Mouse (Mus musculus) bone marrow, adult 2 months (tissue): ENCODE data around the gene Tmem44. TPM values are rescaled to one million over a fixed set of nuclear protein-coding genes. Genes with fewer than 3 reads are reported as not detected.

Source experiments
- H3K27ac ChIP-seq: fragments of 200-500 bp; 2 replicates; pipeline ENCODE4 v1.5.1; 2012; ENCODE audit warnings: low read depth, mild to moderate bottlenecking, control low read depth, inconsistent platforms, low read length; ENCODE audit not compliant: control insufficient read depth, poor library complexity, insufficient read depth
- H3K4me1 ChIP-seq: fragments of 200-500 bp; 2 replicates; pipeline ENCODE4 v1.6.1; 2011; ENCODE audit warnings: low read length; ENCODE audit not compliant: control insufficient read depth, insufficient read depth
- H3K4me3 ChIP-seq: fragments of 200-500 bp; replicated peaks from 2 replicates; pipeline ENCODE3; 2011; ENCODE audit warnings: mild to moderate bottlenecking, low read depth, low read length, control low read depth; ENCODE audit not compliant: control insufficient read depth
- CTCF ChIP-seq: fragments of 200-500 bp; IDR thresholded peaks from 2 replicates; pipeline ENCODE4 v1.5.1; 2011; ENCODE audit warnings: low read length, control low read depth; ENCODE audit not compliant: control insufficient read depth, insufficient read depth
- POLR2A ChIP-seq: fragments of 200-500 bp; IDR thresholded peaks from 2 replicates; pipeline ENCODE4 v1.6.1; 2011; ENCODE audit warnings: low read depth, mild to moderate bottlenecking, control low read depth, low read length, borderline replicate concordance; ENCODE audit not compliant: control insufficient read depth
- WGBS: fragments of 180-500 bp; shearing (Covaris S2); methylation state at CpG from one replicate; pipeline ENCODE4 v1.1.7; 2018; 5-methylcytosine and 5-hydroxymethylcytosine counted together
- polyA plus RNA-seq: library from polyadenylated mRNA; stranded (reverse); fragments of >200 nt; gene quantifications from 2 replicates; pipeline ENCODE4 v1.2.4, GENCODE M21; 2011; ENCODE audit warnings: low replicate concordance; ENCODE audit not compliant: missing spikeins, insufficient read depth, insufficient read length

The Tmem44 gene
- polyA plus RNA-seq, 1 experiment, result 7.6 TPM

DNA sequence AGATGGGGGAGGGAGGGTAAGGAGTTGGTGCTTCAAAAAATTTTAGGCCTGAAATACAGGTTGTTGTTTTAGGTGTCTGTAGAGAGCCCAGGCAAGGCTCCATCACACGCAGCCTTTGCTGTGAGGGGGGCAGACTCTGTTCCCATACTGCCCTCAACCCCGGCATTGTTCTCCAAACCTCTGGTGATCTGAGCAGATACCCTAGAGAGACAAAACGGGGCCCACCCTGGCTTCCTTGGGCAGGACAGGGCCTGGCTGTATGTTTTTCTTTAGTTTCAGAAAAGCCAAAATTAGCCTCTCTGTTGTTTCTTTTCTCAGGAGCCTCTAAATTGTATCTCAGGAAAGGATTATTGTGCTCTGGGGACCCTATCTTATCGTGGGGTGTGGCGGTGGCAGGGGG, 49.0 kb downstream of the Tmem44 start:
- Histone ChIP-seq H3K4me1 (no peaks in the 10 kb centered on the region; the same call in 1 of the 2 replicates), H3K4me3 (no peak overlapping the region), H3K27ac (no peak overlapping the region)
- TF ChIP-seq POLR2A (no peak), CTCF (no peak)
- WGBS, result 53% methylated on average over 5 of the region's 5 CpGs

DNA sequence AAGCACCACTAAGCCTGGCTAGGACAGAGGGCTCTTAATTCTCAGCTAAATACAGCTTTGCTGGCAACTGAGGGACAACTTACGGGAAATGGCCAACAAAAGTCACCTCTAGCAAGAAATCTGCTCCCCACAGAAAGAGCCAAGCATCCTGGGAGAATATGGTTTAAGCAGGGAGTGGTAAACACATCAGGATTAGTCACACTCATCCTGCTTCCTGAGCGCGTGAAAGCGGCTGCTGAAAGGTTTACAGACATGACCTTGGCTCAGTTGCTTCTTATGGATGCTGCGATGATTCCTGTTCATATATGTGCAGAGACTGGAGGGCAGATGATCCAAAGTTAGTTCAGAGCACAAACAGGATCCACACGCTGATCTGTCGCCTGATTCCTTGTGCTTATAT, 50.4 kb downstream of the Tmem44 start:
- TF ChIP-seq POLR2A (no peak), CTCF (no peak)
- Histone ChIP-seq H3K27ac (no peak overlapping the region), H3K4me3 (no peak overlapping the region), H3K4me1 (no peaks in the 10 kb centered on the region; the same call in 1 of the 2 replicates)
- WGBS, result 90% methylated on average over 7 of the region's 7 CpGs

DNA sequence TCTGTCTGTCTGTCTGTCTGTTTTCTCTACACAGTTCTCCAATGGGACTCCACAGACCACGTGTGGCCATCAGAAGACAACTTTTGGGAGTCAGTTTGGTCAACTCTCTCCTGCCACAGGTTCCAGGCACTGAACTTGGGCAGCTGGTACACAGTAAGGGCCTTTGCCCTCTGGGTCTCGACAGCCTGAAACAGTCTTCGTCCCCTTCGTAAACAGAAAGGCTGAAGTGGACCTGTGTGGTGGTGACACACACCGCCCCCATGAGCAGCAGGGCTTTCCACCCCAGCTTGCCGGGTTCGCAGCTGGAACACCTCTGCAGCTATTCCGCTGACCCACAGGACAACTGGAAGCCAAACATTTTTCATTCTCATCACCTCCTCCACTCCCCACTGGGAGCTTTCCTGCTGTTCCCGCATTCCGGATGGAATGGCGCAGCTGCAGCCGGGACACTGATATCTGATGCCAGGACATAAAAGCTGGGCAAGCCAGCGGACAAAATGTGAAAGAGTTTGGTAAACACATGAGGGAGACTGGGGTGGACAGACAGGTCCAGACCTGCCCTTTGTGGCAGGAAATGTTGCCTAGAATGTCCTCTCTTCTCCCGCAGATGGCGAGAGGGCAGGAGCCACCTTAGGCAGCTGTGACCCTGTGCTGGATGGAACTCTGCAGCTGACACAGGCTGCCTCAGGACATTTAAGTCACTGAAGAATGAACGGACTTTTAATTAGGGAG, 51.4 kb downstream of the Tmem44 start:
- H3K4me1 ChIP-seq, result no peaks in the 10 kb centered on the region; the same call in 1 of the 2 replicates
- 87% methylated on average over 16 of the region's 16 CpGs for WGBS
- no peak overlapping the region for H3K27ac ChIP-seq
- no peak for TF ChIP-seq CTCF
- H3K4me3 ChIP-seq, result no peak overlapping the region

DNA sequence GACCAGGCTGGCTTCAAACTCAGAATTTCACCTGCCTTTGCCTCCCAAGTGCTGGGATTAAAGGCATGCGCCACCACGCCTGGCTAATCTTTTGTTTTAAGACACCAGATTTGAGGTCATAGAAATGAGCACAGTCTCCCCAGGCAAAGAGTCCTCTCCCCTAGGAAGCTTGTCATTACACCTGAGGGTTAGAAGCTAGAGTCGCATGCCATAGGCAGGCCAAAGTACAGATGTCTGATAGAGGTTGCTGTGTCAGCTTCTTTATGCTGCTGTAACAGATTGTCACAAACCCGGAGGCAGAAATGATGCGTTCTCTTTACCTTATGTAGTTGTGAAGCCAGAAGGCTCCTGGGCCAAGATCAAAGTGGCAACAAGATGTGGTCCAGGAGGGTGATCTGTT, 53.3 kb downstream of the Tmem44 start:
- no peaks in the 10 kb centered on the region; the same call in 1 of the 2 replicates for H3K4me1 ChIP-seq
- no peak for TF ChIP-seq POLR2A
- no peak for TF ChIP-seq CTCF
- 85% methylated on average over 5 of the region's 5 CpGs for WGBS

DNA sequence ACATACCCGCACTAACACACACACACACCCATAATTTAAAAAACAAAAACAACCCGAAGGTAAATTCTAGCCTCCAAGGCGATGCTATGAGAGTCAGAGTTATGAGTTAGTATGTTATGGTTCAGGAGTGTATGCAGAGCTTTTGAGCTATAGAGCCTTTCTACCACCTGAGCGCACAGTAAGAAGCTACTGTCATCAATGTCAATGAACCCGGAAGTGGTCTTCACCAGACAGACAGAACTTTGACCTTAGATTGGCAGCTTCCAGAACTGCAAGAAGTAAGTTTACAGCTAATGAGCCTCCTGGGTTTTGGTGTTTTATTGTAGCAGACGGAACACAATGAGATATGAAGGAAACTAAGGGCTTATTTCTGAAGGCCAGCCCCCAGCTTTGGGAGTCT, 55.8 kb downstream of the Tmem44 start:
- 81% methylated on average over 6 of the region's 6 CpGs for WGBS
- no peak overlapping the region for H3K4me3 ChIP-seq
- no peak overlapping the region for H3K27ac ChIP-seq
- no peak for TF ChIP-seq POLR2A
- TF ChIP-seq CTCF, result no peak
- H3K4me1 ChIP-seq, result no peaks in the 10 kb centered on the region

More for the DNA sequence above, 53.3 kb downstream of the Tmem44 start:
- no peak overlapping the region for H3K27ac ChIP-seq
- no peak overlapping the region for H3K4me3 ChIP-seq

DNA sequence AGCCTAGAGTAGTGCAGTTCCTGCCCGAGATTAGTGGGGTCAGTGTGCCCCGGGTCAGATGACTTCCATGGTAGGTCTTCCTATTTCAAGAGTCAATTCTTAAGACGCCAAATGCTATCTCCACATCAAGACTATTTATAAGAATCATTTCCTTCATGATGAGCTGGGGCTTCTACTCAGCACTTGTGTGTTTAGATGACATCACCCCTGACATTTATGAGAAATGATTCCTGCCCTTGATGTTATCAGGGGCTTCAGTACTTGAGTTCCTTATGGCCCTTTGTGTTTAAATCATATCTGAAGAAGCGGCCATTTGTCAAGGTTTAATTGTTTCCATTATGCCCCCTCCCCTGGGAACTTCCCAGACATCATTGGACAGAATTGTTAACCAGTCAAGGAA, 58.9 kb downstream of the Tmem44 start:
- no peak overlapping the region for H3K27ac ChIP-seq
- no peaks in the 10 kb centered on the region for H3K4me1 ChIP-seq
- TF ChIP-seq POLR2A (no peak), CTCF (no peak)
- H3K4me3 ChIP-seq, result no peak overlapping the region
- WGBS, result 46% methylated on average over 4 of the region's 4 CpGs

DNA sequence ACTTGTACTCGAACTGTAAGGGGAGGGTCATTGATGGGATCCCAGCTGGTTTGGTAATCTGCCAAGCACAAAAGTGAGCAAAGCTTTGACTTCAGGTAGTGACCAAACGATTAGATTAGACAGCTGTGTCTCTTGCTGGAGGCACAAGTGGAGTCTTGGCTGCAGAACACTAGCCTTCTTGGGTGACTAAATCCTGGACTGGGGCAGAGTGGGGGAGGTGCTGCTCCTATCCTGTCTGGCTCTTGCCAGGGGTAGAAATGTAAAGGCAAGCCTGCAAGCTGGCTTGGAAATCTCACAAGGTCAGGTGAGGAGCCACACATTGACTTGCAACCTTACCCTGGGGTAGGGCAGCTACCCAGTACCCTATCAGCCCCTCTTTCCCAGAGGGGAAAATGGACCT, 59.9 kb downstream of the Tmem44 start:
- no peaks in the 10 kb centered on the region for H3K4me1 ChIP-seq
- no peak for TF ChIP-seq POLR2A
- no peak for TF ChIP-seq CTCF
- no peak overlapping the region for H3K27ac ChIP-seq
- WGBS, result 62% methylated on average over 2 of the region's 2 CpGs
- H3K4me3 ChIP-seq, result no peak overlapping the region

DNA sequence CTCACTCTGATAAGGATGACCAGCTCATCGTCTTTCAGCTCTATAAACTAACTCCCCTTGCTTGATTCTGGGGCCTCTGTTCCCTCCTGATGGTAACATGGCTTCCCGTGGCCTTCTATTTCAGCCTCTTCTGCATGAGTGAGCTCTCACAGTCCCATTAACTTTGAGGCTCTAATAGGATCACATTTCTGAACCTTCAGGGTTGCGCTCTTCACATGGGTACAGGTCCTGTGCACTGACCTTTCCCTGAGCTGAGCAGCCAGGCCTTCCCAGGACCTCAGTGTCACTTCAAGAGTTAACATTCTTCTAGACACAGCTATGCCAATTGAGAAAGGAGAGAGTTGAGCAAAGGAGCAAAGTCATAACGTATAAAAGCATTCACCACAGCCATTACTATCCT, 60.3 kb downstream of the Tmem44 start:
- H3K4me1 ChIP-seq, result no peaks in the 10 kb centered on the region
- no peak overlapping the region for H3K27ac ChIP-seq
- TF ChIP-seq CTCF, result no peak
- no peak for TF ChIP-seq POLR2A
- WGBS, result 81% methylated on average over 4 of the region's 4 CpGs
- no peak overlapping the region for H3K4me3 ChIP-seq

DNA sequence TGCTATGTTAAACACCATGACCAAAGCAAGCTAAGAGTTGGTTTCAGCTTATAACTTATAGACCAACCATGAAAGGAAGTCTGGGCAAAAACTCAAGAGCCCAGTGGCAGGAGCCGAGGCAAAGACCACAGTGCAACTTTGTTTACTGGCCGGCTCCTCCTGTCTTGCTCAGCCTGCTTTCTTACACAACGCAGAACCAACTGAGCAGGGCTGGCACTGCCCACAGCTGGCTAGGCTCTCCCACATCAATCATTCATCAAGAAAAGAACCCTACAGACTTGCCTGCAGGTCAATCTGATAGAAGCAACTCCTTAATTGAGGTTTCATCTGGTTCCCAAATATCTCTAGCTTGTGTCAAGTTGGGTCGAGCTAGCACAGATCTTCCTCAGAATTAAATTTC, 61.0 kb downstream of the Tmem44 start:
- no peak for TF ChIP-seq CTCF
- TF ChIP-seq POLR2A, result no peak
- 44% methylated on average over 4 of the region's 4 CpGs for WGBS
- Histone ChIP-seq H3K4me3 (no peak overlapping the region), H3K4me1 (no peaks in the 10 kb centered on the region), H3K27ac (no peak overlapping the region)
